Mouse (Mus musculus): ENCODE measurements around the gene Tssk1.

DNA sequence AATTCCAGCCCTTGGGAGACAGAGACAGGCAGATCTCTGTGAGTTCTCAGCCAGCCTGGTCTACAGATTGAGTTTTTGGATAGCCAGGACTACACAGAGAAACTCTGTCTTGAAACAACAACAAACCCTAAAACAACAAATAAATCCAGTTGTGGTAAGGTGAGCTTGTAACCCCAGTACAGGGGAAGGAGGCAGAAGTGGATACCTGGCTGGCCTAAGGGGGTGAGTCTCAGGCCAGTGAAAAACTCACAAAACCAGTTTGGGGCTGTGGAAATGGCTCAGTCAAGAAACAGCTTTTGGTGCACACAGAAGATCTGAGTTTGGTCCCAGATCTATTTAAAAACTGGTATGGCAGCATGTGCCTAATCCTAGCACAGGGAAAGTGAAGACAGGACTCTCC, 11.8 kb upstream of the Tssk1 start:
- no peak for TF ChIP-seq CTCF (IDR thresholded peaks at IDR 0.05; ENCODE audit: low read depth)
- no peak for TF ChIP-seq EP300 (optimal IDR thresholded peaks at IDR 0.05)
